Mouse (Mus musculus) MEL (cell line): ENCODE measurements around the gene Tm4sf19. TPM values are rescaled to one million over a fixed set of nuclear protein-coding genes. Genes with fewer than 3 reads are reported as not detected.

Experiments used
- DNase-seq: peaks from one replicate; pipeline ENCODE4 v3.0.0; 2011; ENCODE audit warnings: low read depth, low spot score
- H3K27ac ChIP-seq: 2 replicates; pipeline ENCODE4 v1.5.1; 2012; ENCODE audit warnings: low read depth, mild to moderate bottlenecking, control low read depth, low read length, moderate library complexity; ENCODE audit not compliant: control insufficient read depth
- H3K27me3 ChIP-seq, 2 experiments: fragments of 150-350 bp in 1 of 2; sonication (generic) in 1 of 2; 2 replicates each; pipeline ENCODE4 v1.6.1; 2012; ENCODE audit warnings: low read length in 2 of 2, mild to moderate bottlenecking in 2 of 2, improper control_type of control experiment in 1 of 2, moderate library complexity in 1 of 2; ENCODE audit not compliant: insufficient read depth in 2 of 2, control insufficient read depth in 1 of 2
- H3K36me3 ChIP-seq, 2 experiments: 2 replicates each; pipeline ENCODE4 v1.6.1; 2012 to 2014; ENCODE audit warnings: low read length in 2 of 2, improper control_type of control experiment in 1 of 2, inconsistent platforms in 1 of 2, mild to moderate bottlenecking in 1 of 2; ENCODE audit not compliant: insufficient read depth in 2 of 2, control insufficient read depth in 1 of 2
- H3K4me1 ChIP-seq, 2 experiments: fragments of 150-350 bp in 1 of 2; sonication (generic) in 1 of 2; 2 replicates each; pipeline ENCODE4 v1.6.1; 2012; ENCODE audit warnings: low read length in 2 of 2, improper control_type of control experiment in 1 of 2, mild to moderate bottlenecking in 1 of 2; ENCODE audit not compliant: insufficient read depth in 2 of 2, control insufficient read depth in 1 of 2
- H3K4me3 ChIP-seq, 2 experiments: fragments of 150-350 bp in 1 of 2; sonication (generic) in 1 of 2; 2 replicates each; pipeline ENCODE4 v1.5.1; 2012; ENCODE audit warnings: low read depth in 2 of 2, low read length in 2 of 2, mild to moderate bottlenecking in 2 of 2, moderate library complexity in 2 of 2, control low read depth in 1 of 2, improper control_type of control experiment in 1 of 2; ENCODE audit not compliant: control insufficient read depth in 1 of 2, insufficient read depth in 1 of 2
- H3K79me2 ChIP-seq: 2 replicates; pipeline ENCODE4 v1.6.1; 2012; ENCODE audit warnings: mild to moderate bottlenecking, low read length, moderate library complexity; ENCODE audit not compliant: control insufficient read depth, poor library complexity, insufficient read depth
- H3K9ac ChIP-seq: 2 replicates; pipeline ENCODE4 v1.6.1; 2012; ENCODE audit warnings: low read depth, mild to moderate bottlenecking, control low read depth, low read length, moderate library complexity; ENCODE audit not compliant: control insufficient read depth, poor library complexity, severe bottlenecking
- H3K9me3 ChIP-seq: fragments of 150-350 bp; sonication (generic); replicated peaks from 2 replicates; pipeline ENCODE4 v1.6.1; 2012; ENCODE audit warnings: mild to moderate bottlenecking, low read length, improper control_type of control experiment, moderate library complexity; ENCODE audit not compliant: insufficient read depth
- CHD2 ChIP-seq: IDR thresholded peaks from 2 replicates; pipeline ENCODE4 v1.6.1; 2011; ENCODE audit warnings: low read length, improper control_type of control experiment
- CTCF ChIP-seq, 3 experiments: IDR thresholded peaks in 2 of 3; conservative IDR thresholded peaks in 1 of 3; 2 replicates each; pipeline ENCODE4 v1.5.1; 2011 to 2012; ENCODE audit warnings: low read length in 3 of 3, low read depth in 2 of 3, mild to moderate bottlenecking in 2 of 3, improper control_type of control experiment in 1 of 3, inconsistent platforms in 1 of 3, mixed read lengths in 1 of 3, moderate library complexity in 1 of 3; ENCODE audit not compliant: control insufficient read depth in 1 of 3, insufficient read depth in 1 of 3, poor library complexity in 1 of 3, severe bottlenecking in 1 of 3
- EP300 ChIP-seq, 2 experiments: IDR thresholded peaks; 2 replicates each; pipeline ENCODE4 v1.6.1; 2011; ENCODE audit warnings: improper control_type of control experiment in 2 of 2, low read length in 2 of 2, low read depth in 1 of 2, mild to moderate bottlenecking in 1 of 2
- GABPA ChIP-seq: IDR thresholded peaks from 2 replicates; pipeline ENCODE4 v1.6.1; 2012; ENCODE audit warnings: low read depth, mild to moderate bottlenecking, inconsistent platforms, low read length, improper control_type of control experiment, moderate library complexity
- GATA1 ChIP-seq: IDR thresholded peaks from 2 replicates; pipeline ENCODE4 v1.6.1; 2011; ENCODE audit warnings: low read depth, low read length, improper control_type of control experiment
- HCFC1 ChIP-seq: IDR thresholded peaks from 2 replicates; pipeline ENCODE4 v1.6.1; 2012; ENCODE audit warnings: low read depth, mild to moderate bottlenecking, inconsistent platforms, low read length, improper control_type of control experiment, moderate library complexity
- KAT2A ChIP-seq: conservative IDR thresholded peaks from 2 replicates; pipeline ENCODE4 v1.6.1; 2012; ENCODE audit warnings: low read depth, low read length, improper control_type of control experiment, inconsistent platforms
- MAZ ChIP-seq: IDR thresholded peaks from 2 replicates; pipeline ENCODE4 v1.6.1; 2012; ENCODE audit warnings: low read depth, mild to moderate bottlenecking, inconsistent platforms, low read length, improper control_type of control experiment
- MXI1 ChIP-seq: IDR thresholded peaks from 2 replicates; pipeline ENCODE4 v1.6.1; 2011; ENCODE audit warnings: mild to moderate bottlenecking, low read depth, low read length, improper control_type of control experiment
- MYB ChIP-seq: IDR thresholded peaks from 2 replicates; pipeline ENCODE4 v1.6.1; 2011; ENCODE audit warnings: mild to moderate bottlenecking, low read depth, low read length, improper control_type of control experiment
- NRF1 ChIP-seq: IDR thresholded peaks from 2 replicates; pipeline ENCODE4 v1.6.1; 2014; ENCODE audit warnings: low read depth, mild to moderate bottlenecking, inconsistent platforms, low read length, improper control_type of control experiment, moderate library complexity; ENCODE audit not compliant: poor library complexity, insufficient read depth, severe bottlenecking
- POLR2A ChIP-seq, 2 experiments: IDR thresholded peaks; 2 replicates each; pipeline ENCODE4 v1.6.1; 2011 to 2012; ENCODE audit warnings: low read length in 2 of 2, mild to moderate bottlenecking in 2 of 2, control low read depth in 1 of 2, improper control_type of control experiment in 1 of 2, low read depth in 1 of 2, moderate library complexity in 1 of 2; ENCODE audit not compliant: control insufficient read depth in 1 of 2, insufficient read depth in 1 of 2, poor library complexity in 1 of 2
- POLR2AphosphoS2 ChIP-seq: IDR thresholded peaks from 2 replicates; pipeline ENCODE4 v1.6.1; 2011; ENCODE audit warnings: low read length, improper control_type of control experiment
- RAD21 ChIP-seq: IDR thresholded peaks from 2 replicates; pipeline ENCODE4 v1.6.1; 2011; ENCODE audit warnings: mild to moderate bottlenecking, low read depth, low read length, improper control_type of control experiment
- SIN3A ChIP-seq: IDR thresholded peaks from 2 replicates; pipeline ENCODE4 v1.6.1; 2012; ENCODE audit warnings: low read length, improper control_type of control experiment, inconsistent platforms
- TBP ChIP-seq: IDR thresholded peaks from 2 replicates; pipeline ENCODE4 v1.8.0; 2011; ENCODE audit warnings: low read depth, low read length, improper control_type of control experiment
- TCF12 ChIP-seq: IDR thresholded peaks from 2 replicates; pipeline ENCODE4 v1.6.1; 2014; ENCODE audit warnings: low read depth, mild to moderate bottlenecking, inconsistent platforms, low read length, improper control_type of control experiment, moderate library complexity
- USF2 ChIP-seq, 2 experiments: IDR thresholded peaks; 2 replicates each; pipeline ENCODE4 v1.6.1; 2011 to 2012; ENCODE audit warnings: improper control_type of control experiment in 2 of 2, low read length in 2 of 2, borderline replicate concordance in 1 of 2, inconsistent platforms in 1 of 2, low read depth in 1 of 2, mild to moderate bottlenecking in 1 of 2; ENCODE audit not compliant: insufficient read depth in 1 of 2
- ZC3H11A ChIP-seq: IDR thresholded peaks from 2 replicates; pipeline ENCODE4 v1.6.1; 2012; ENCODE audit warnings: low read depth, mild to moderate bottlenecking, inconsistent platforms, low read length, improper control_type of control experiment
- ZNF384 ChIP-seq: IDR thresholded peaks from 2 replicates; pipeline ENCODE4 v1.6.1; 2012; ENCODE audit warnings: low read depth, mild to moderate bottlenecking, inconsistent platforms, low read length, improper control_type of control experiment
- polyA plus RNA-seq, 2 experiments: library from polyadenylated mRNA; stranded (reverse) in 1 of 2; unstranded in 1 of 2; fragments of >175 nt in 1 of 2; fragments of >200 nt in 1 of 2; gene quantifications; 2 replicates each; pipeline versions ENCODE4 v1.2.1 to v1.2.4; 2012; ENCODE audit warnings: low replicate concordance in 2 of 2, low read depth in 1 of 2; ENCODE audit not compliant: insufficient read length in 2 of 2, insufficient read depth in 1 of 2, missing spikeins in 1 of 2
- total RNA-seq: library from RNA; depleted of rRNA; stranded (reverse); fragments of 300-350 nt; gene quantifications from 2 replicates; pipeline ENCODE4 v1.2.3, GENCODE M21; 2012

Tm4sf19 gene
- total and polyA plus RNA-seq, 3 experiments, result 0.06 TPM; not detected in 2

GRCm38 (mm10) chr16:32453102-32453501 lies 52.8 kb downstream of the Tm4sf19 start:
- H3K27ac ChIP-seq, result no peak overlapping the region
- peaks cover 25 to 32% of the 10 kb centered on the region in 2 experiments for H3K4me1 ChIP-seq
- no peaks in the 10 kb centered on the region for H3K9me3 ChIP-seq
- peaks cover 4% of the 10 kb centered on the region for H3K79me2 ChIP-seq
- no peak overlapping the region for H3K9ac ChIP-seq
- peaks cover 10 to 33% of the 10 kb centered on the region in 2 experiments for H3K36me3 ChIP-seq
- H3K4me3 ChIP-seq, result no peak overlapping the region
- TF ChIP-seq USF2 (IDR thresholded peaks at IDR 0.05; ENCODE audit: borderline replicate concordance in 1 of 2, insufficient read depth in 1 of 2, low read depth in 1 of 2, low read length in 2 of 2) (no peak), GABPA (no peak), TBP (no peak), KAT2A (no peak), NRF1 (no peak), EP300 (IDR thresholded peaks at IDR 0.05; ENCODE audit: low read depth in 1 of 2, low read length in 2 of 2) (no peak), MXI1 (no peak)
- H3K27me3 ChIP-seq, result no peaks in the 10 kb centered on the region
- DNase-seq, result no peak

GRCm38 (mm10) chr16:32454646-32455045 lies 54.3 kb downstream of the Tm4sf19 start:
- H3K9me3 ChIP-seq, result no peaks in the 10 kb centered on the region
- H3K27ac ChIP-seq, result no peak overlapping the region
- no peak overlapping the region for H3K4me3 ChIP-seq
- H3K79me2 ChIP-seq, result peaks cover 1% of the 10 kb centered on the region; the same call in 1 of the 2 replicates
- no peak for DNase-seq
- H3K9ac ChIP-seq, result no peak overlapping the region
- H3K36me3 ChIP-seq, result peaks cover 10 to 19% of the 10 kb centered on the region in 2 experiments
- H3K4me1 ChIP-seq, result peaks cover 18% of the 10 kb centered on the region in 2 experiments
- TF ChIP-seq MYB (no peak), GABPA (no peak), HCFC1 (no peak), CTCF (IDR thresholded peaks at IDR 0.05 in 2 of 3, conservative IDR thresholded peaks at IDR 0.05 in 1 of 3; ENCODE audit: control insufficient read depth in 1 of 3, insufficient read depth in 1 of 3, low read depth in 2 of 3, low read length in 3 of 3, poor library complexity in 1 of 3, severe bottlenecking in 1 of 3) (no peak), CHD2 (no peak), RAD21 (no peak), GATA1 (no peak), POLR2A (IDR thresholded peaks at IDR 0.05; ENCODE audit: control insufficient read depth in 1 of 2, insufficient read depth in 1 of 2, low read depth in 1 of 2, low read length in 2 of 2, poor library complexity in 1 of 2) (no peak), MXI1 (no peak), SIN3A (no peak), TCF12 (no peak), MAZ (no peak), ZC3H11A (no peak), POLR2AphosphoS2 (no peak), TBP (no peak), ZNF384 (no peak)
- TF ChIP-seq, all 39 proteins: peak for 0
- no peaks in the 10 kb centered on the region for H3K27me3 ChIP-seq
